Mouse (Mus musculus): ENCODE data around the gene Arrdc1. TPM values are rescaled to one million over a fixed set of nuclear protein-coding genes. Genes with fewer than 3 reads are reported as not detected.

Gene Arrdc1
- polyA plus RNA-seq, 1 experiment: 315 TPM

- no peak for DNase-seq
- WGBS: 86% methylated on average over 5 of the region's 5 CpGs
- Histone ChIP-seq H3K27ac (ENCODE audit: control insufficient read depth, insufficient read depth, low read length) (no peak overlapping the region), H3K4me3 (ENCODE audit: control insufficient read depth, insufficient read depth, low read length) (no peak overlapping the region), H3K27me3 (ENCODE audit: control insufficient read depth, insufficient read depth, low read length) (no peaks in the 10 kb centered on the region), H3K36me3 (ENCODE audit: control insufficient read depth, insufficient read depth, low read length) (peaks cover 23% of the 10 kb centered on the region), H3K4me1 (replicated peaks; ENCODE audit: control insufficient read depth, insufficient read depth, low read length) (no peaks in the 10 kb centered on the region)
- TF ChIP-seq POLR2A (IDR thresholded peaks at IDR 0.05; ENCODE audit: control insufficient read depth, extremely low read depth, insufficient read depth, low read length, poor library complexity): no peak
- TF ChIP-seq CTCF (IDR thresholded peaks at IDR 0.05; ENCODE audit: borderline replicate concordance, control insufficient read depth, extremely low read depth, insufficient read depth, low read length, poor library complexity): no peak
Observed at GRCm38 (mm10) chr2:24888895-24889294, 46.2 kb downstream of the Arrdc1 start.

- DNase-seq: no peak
- H3K36me3 ChIP-seq (ENCODE audit: control insufficient read depth, insufficient read depth, low read length): peaks cover 43% of the 10 kb centered on the region
- H3K4me3 ChIP-seq (ENCODE audit: control insufficient read depth, insufficient read depth, low read length): no peak overlapping the region
- WGBS: 94% methylated on average over 2 of the region's 2 CpGs
- H3K4me1 ChIP-seq (replicated peaks; ENCODE audit: control insufficient read depth, insufficient read depth, low read length): no peaks in the 10 kb centered on the region
- no peak for TF ChIP-seq CTCF (IDR thresholded peaks at IDR 0.05; ENCODE audit: borderline replicate concordance, control insufficient read depth, extremely low read depth, insufficient read depth, low read length, poor library complexity)
- H3K27ac ChIP-seq (ENCODE audit: control insufficient read depth, insufficient read depth, low read length): no peak overlapping the region
- H3K27me3 ChIP-seq (ENCODE audit: control insufficient read depth, insufficient read depth, low read length): no peaks in the 10 kb centered on the region
Observed at GRCm38 (mm10) chr2:24880686-24881085, 54.4 kb downstream of the Arrdc1 start.

Other genes starting within 250 kb of the Arrdc1 start
- 12.5 and 13.1 TPM in 2 replicates for gene Cacna1b, start 172.1 kb downstream of the Arrdc1 start, polyA plus RNA-seq (2012; rRNA removed)
- 110 and 113 TPM in 2 replicates for gene Ehmt1, start 15.6 kb downstream of the Arrdc1 start, polyA plus RNA-seq (2012; rRNA removed)
- 11.0 and 14.8 TPM in 2 replicates for gene Zmynd19, start 14.5 kb upstream of the Arrdc1 start, polyA plus RNA-seq (2012; rRNA removed)
- 27.2 and 31.2 TPM in 2 replicates for gene Dph7, start 27.1 kb upstream of the Arrdc1 start, polyA plus RNA-seq (2012; rRNA removed)
- 40.6 and 43.4 TPM in 2 replicates for gene Mrpl41, start 39.8 kb upstream of the Arrdc1 start, polyA plus RNA-seq (2012; rRNA removed)
- 52.7 and 53.9 TPM in 2 replicates for gene Pnpla7, start 40.8 kb upstream of the Arrdc1 start, polyA plus RNA-seq (2012; rRNA removed)
- 41.6 and 50.4 TPM in 2 replicates for gene Nsmf, start 119.1 kb upstream of the Arrdc1 start, polyA plus RNA-seq (2012; rRNA removed)
- 0.58 and 0.91 TPM in 2 replicates for gene Entpd8, start 145.1 kb upstream of the Arrdc1 start, polyA plus RNA-seq (2012; rRNA removed)
- 0.24 and 0.44 TPM in 2 replicates for gene Noxa1, start 159.9 kb upstream of the Arrdc1 start, polyA plus RNA-seq (2012; rRNA removed)
- 13.7 and 16.9 TPM in 2 replicates for gene Nrarp, start 245.5 kb upstream of the Arrdc1 start, polyA plus RNA-seq (2012; rRNA removed)

All from thymus, adult 2 months (tissue).